Mouse (Mus musculus) small intestine, adult 2 months (tissue): Measurements from ENCODE around the gene Agr3. TPM values are rescaled to one million over a fixed set of nuclear protein-coding genes. Genes with fewer than 3 reads are reported as not detected.

Experiments used
- H3K27ac ChIP-seq: fragments of 200-500 bp; 2 replicates; pipeline ENCODE4 v1.5.1; 2012; ENCODE audit warnings: low read depth, low read length, control low read depth, inconsistent platforms; ENCODE audit not compliant: insufficient read depth
- H3K27me3 ChIP-seq: fragments of 200-500 bp; 2 replicates; pipeline ENCODE4 v1.6.1; 2012; ENCODE audit warnings: mild to moderate bottlenecking, moderate library complexity, low read length, inconsistent platforms; ENCODE audit not compliant: control insufficient read depth, insufficient read depth
- H3K36me3 ChIP-seq: fragments of 200-500 bp; 2 replicates; pipeline ENCODE4 v1.6.1; 2012; ENCODE audit warnings: mild to moderate bottlenecking, low read length, control low read depth, inconsistent platforms; ENCODE audit not compliant: control insufficient read depth, insufficient read depth
- H3K4me1 ChIP-seq: fragments of 200-500 bp; 2 replicates; pipeline ENCODE4 v1.6.1; 2012; ENCODE audit warnings: low read length, inconsistent platforms, mixed read lengths; ENCODE audit not compliant: control insufficient read depth, insufficient read depth, insufficient read length
- H3K4me3 ChIP-seq: fragments of 200-500 bp; 2 replicates; pipeline ENCODE4 v1.5.1; 2012; ENCODE audit warnings: low read depth, mild to moderate bottlenecking, control low read depth, inconsistent platforms, low read length, moderate library complexity
- CTCF ChIP-seq: fragments of 200-500 bp; IDR thresholded peaks from 2 replicates; pipeline ENCODE4 v1.5.1; 2012; ENCODE audit warnings: low read depth, mild to moderate bottlenecking, control low read depth, inconsistent platforms, low read length, moderate library complexity, mixed read lengths; ENCODE audit not compliant: insufficient replicate concordance, insufficient read length; ENCODE audit errors: extremely low read depth
- POLR2A ChIP-seq: fragments of 200-500 bp; IDR thresholded peaks from 2 replicates; pipeline ENCODE4 v1.6.1; 2012; ENCODE audit warnings: low read depth, mild to moderate bottlenecking, control low read depth, inconsistent platforms, low read length, moderate library complexity
- WGBS: fragments of 180-500 bp; shearing (Covaris S2); methylation state at CpG from one replicate; pipeline ENCODE4 v1.1.7; 2018; 5-methylcytosine and 5-hydroxymethylcytosine counted together
- polyA plus RNA-seq: library from polyadenylated mRNA; depleted of rRNA; stranded (reverse); fragments of >200 nt; gene quantifications from 2 replicates; pipeline ENCODE4 v1.2.3, GENCODE M21; 2012; rRNA removed

Gene Agr3
- polyA plus RNA-seq, 1 experiment = 0.95 TPM

- Histone ChIP-seq H3K4me1 (peaks cover 2% of the 10 kb centered on the region; the same call in 1 of the 2 replicates), H3K27me3 (no peaks in the 10 kb centered on the region), H3K36me3 (no peaks in the 10 kb centered on the region), H3K27ac (no peak overlapping the region), H3K4me3 (no peak overlapping the region)
- 91% methylated on average over 5 of the region's 5 CpGs for WGBS
- no peak for TF ChIP-seq CTCF
- no peak for TF ChIP-seq POLR2A
These were observed 59.3 kb downstream of the Agr3 start for GRCm38 (mm10) chr12:35984743-35985142.

GRCm38 (mm10) chr12:35992711-35993110 lies 67.3 kb downstream of the Agr3 start, which contains the start of gene Agr2:
Gene Agr2, plus strand, starts transcription at chr12:35992907.
- H3K27me3 ChIP-seq = no peaks in the 10 kb centered on the region
- H3K27ac ChIP-seq = peak within 1 kb of the TSS; percentile 10; the same call in 1 of the 2 replicates
- no peaks in the 10 kb centered on the region for H3K4me1 ChIP-seq
- WGBS = 27% methylated on average over 9 of the region's 9 CpGs
- H3K4me3 ChIP-seq = peak within 1 kb of the TSS; percentile 44; the same call in 1 of the 2 replicates
- TF ChIP-seq CTCF = no peak
- no peak for TF ChIP-seq POLR2A
- no peaks in the 10 kb centered on the region for H3K36me3 ChIP-seq

GRCm38 (mm10) chr12:35993583-35993982 lies 68.2 kb downstream of the Agr3 start:
- no peak overlapping the region for H3K4me3 ChIP-seq
- 25% methylated on average over 3 of the region's 3 CpGs for WGBS
- TF ChIP-seq POLR2A (no peak), CTCF (no peak)
- no peaks in the 10 kb centered on the region for H3K27me3 ChIP-seq
- no peaks in the 10 kb centered on the region for H3K36me3 ChIP-seq
- H3K27ac ChIP-seq = no peak overlapping the region
- H3K4me1 ChIP-seq = no peaks in the 10 kb centered on the region

- no peaks in the 10 kb centered on the region for H3K36me3 ChIP-seq
- no peak overlapping the region for H3K4me3 ChIP-seq
- H3K27me3 ChIP-seq = no peaks in the 10 kb centered on the region
- TF ChIP-seq POLR2A = no peak
- no peak for TF ChIP-seq CTCF
- H3K4me1 ChIP-seq = no peaks in the 10 kb centered on the region
- no peak overlapping the region; the same call in 1 of the 2 replicates for H3K27ac ChIP-seq
These were observed 68.7 kb downstream of the Agr3 start for GRCm38 (mm10) chr12:35994098-35994497.

GRCm38 (mm10) chr12:35995799-35996198 lies 70.4 kb downstream of the Agr3 start:
- WGBS = 15% methylated on average over 5 of the region's 5 CpGs
- Histone ChIP-seq H3K27me3 (no peaks in the 10 kb centered on the region), H3K4me1 (no peaks in the 10 kb centered on the region), H3K27ac (no peak overlapping the region), H3K4me3 (no peak overlapping the region), H3K36me3 (no peaks in the 10 kb centered on the region)
- no peak for TF ChIP-seq POLR2A
- TF ChIP-seq CTCF = no peak

Other genes starting within 250 kb of the Agr3 start
- gene Agr2, start 67.3 kb downstream of the Agr3 start, polyA plus RNA-seq = 251 and 276 TPM in 2 replicates
- gene Tspan13, start 116.9 kb downstream of the Agr3 start, polyA plus RNA-seq = 227 and 679 TPM in 2 replicates
- gene Ankmy2, start 231.5 kb downstream of the Agr3 start, polyA plus RNA-seq = 3.4 and 5.5 TPM in 2 replicates
- 2.5 and 4.8 TPM in 2 replicates for gene Bzw2, start 232.5 kb downstream of the Agr3 start, polyA plus RNA-seq